14 mouse cellular contexts compared by ENCODE assay signal in genomic region chr1:72372512-72372911, GRCm38 (mm10).
DNase-seq lines count a peak whose midpoint lies in the region; ATAC-seq and TF ChIP-seq lines count a peak whose summit lies in the region.
"Had no signal": no experiment of that assay in that cellular context is flagged by ENCODE, and none has a peak within 500 bp of the region (broad histone marks: within the 10 kb centered on the region; RNA-seq: fewer than 3 reads in every experiment).

No protein-coding gene starts in this region.

- no peak overlapping the region for H3K4me3 ChIP-seq in forebrain, embryonic 14.5 days (ENCODE audit: low read depth, low read length)
- H3K4me3 ChIP-seq in forebrain, embryonic 10.5 days: no peak overlapping the region
- H3K4me3 ChIP-seq in hindbrain, embryonic 16.5 days (ENCODE audit: low read length): no peak overlapping the region
- H3K4me3 ChIP-seq in heart, adult 2 months: no peak overlapping the region
- H3K4me3 ChIP-seq: left cerebral cortex, adult 2 months; megakaryocyte, embryonic 14.5 days had no signal

- no peaks in the 10 kb centered on the region for H3K4me1 ChIP-seq in forebrain, embryonic 14.5 days (ENCODE audit: control insufficient read depth, insufficient read depth, low read length)
- peaks cover 10% of the 10 kb centered on the region; the same call in 1 of the 2 replicates for H3K4me1 ChIP-seq in forebrain, embryonic 10.5 days
- H3K4me1 ChIP-seq in hindbrain, embryonic 16.5 days (ENCODE audit: control insufficient read depth, insufficient read depth, low read depth, low read length): no peaks in the 10 kb centered on the region
- no peaks in the 10 kb centered on the region for H3K4me1 ChIP-seq in heart, adult 2 months (ENCODE audit: control insufficient read depth, insufficient read depth, low read length)

- peak; percentile 95 for ATAC-seq in forebrain, embryonic 14.5 days
- peak; percentile 90 for ATAC-seq in hindbrain, embryonic 16.5 days
- ATAC-seq: Patski had no signal

- intact Hi-C loops in left cerebral cortex, postnatal 25 days (cut with DNase I): no loop called here
- intact Hi-C loops in heart, adult 2 months (cut with DNase I): no loop called here

- DNase-seq in forebrain, embryonic 14.5 days (ENCODE audit: low spot score): peak; percentile 82
- no peak for DNase-seq in forebrain, embryonic 10.5 days (ENCODE audit: extremely low spot score, low spot score)
- peak; percentile 86 for DNase-seq in MN1 (ENCODE audit: low spot score)
- peak; percentile 27 to 65 for DNase-seq in left cerebral cortex, postnatal 25 days (ENCODE audit: low spot score in 2 of 2)
- DNase-seq in heart, adult 2 months: no peak
- no peak for DNase-seq in thymus, postnatal 14 days
- no peak for DNase-seq in gastrocnemius, postnatal 10 days
- DNase-seq: adrenal gland, postnatal 25 days; cerebellum, adult 9-11 months had no signal

- no peaks in the 10 kb centered on the region for H3K79me2 ChIP-seq in heart, adult 2 months (replicated peaks; ENCODE audit: control insufficient read depth, insufficient read depth, low read length)

- TF ChIP-seq POLR2A in heart, adult 2 months (IDR thresholded peaks at IDR 0.05; ENCODE audit: insufficient read depth, low read depth, low read length): no peak

- no peaks in the 10 kb centered on the region for H3K27me3 ChIP-seq in forebrain, embryonic 14.5 days (replicated peaks; ENCODE audit: control insufficient read depth, insufficient read depth, low read length)
- no peaks in the 10 kb centered on the region for H3K27me3 ChIP-seq in forebrain, embryonic 10.5 days (ENCODE audit: poor library complexity, severe bottlenecking)
- no peaks in the 10 kb centered on the region for H3K27me3 ChIP-seq in hindbrain, embryonic 16.5 days (replicated peaks; ENCODE audit: control insufficient read depth, insufficient read depth, low read length)
- no peaks in the 10 kb centered on the region for H3K27me3 ChIP-seq in heart, adult 2 months (ENCODE audit: control insufficient read depth, insufficient read depth, low read length)
- H3K27me3 ChIP-seq: megakaryocyte, embryonic 14.5 days; Patski had no signal

- TF ChIP-seq EP300 in heart, adult 2 months (IDR thresholded peaks at IDR 0.05; ENCODE audit: insufficient read depth, low read depth, low read length): no peak

- no peak overlapping the region for H3K9ac ChIP-seq in forebrain, embryonic 14.5 days (ENCODE audit: low read length)
- H3K9ac ChIP-seq in hindbrain, embryonic 16.5 days (ENCODE audit: low read depth, low read length): no peak overlapping the region
- no peak overlapping the region for H3K9ac ChIP-seq in heart, adult 2 months (ENCODE audit: low read depth, low read length)
- H3K9ac ChIP-seq: liver, embryonic 14.5 days had no signal

- 38% methylated on average over 1 of the region's 1 CpGs for WGBS in forebrain, embryonic 14.5 days
- 89% methylated on average over 1 of the region's 1 CpGs for WGBS in forebrain, embryonic 10.5 days
- WGBS in hindbrain, embryonic 16.5 days: 50% methylated on average over 1 of the region's 1 CpGs
- 83% methylated on average over 1 of the region's 1 CpGs for WGBS in heart, adult 2 months

- TF ChIP-seq CTCF in heart, adult 2 months (IDR thresholded peaks at IDR 0.05): no peak

- no peak overlapping the region for H3K4me2 ChIP-seq in forebrain, embryonic 14.5 days (ENCODE audit: low read length)
- H3K4me2 ChIP-seq in hindbrain, embryonic 16.5 days (ENCODE audit: low read length): no peak overlapping the region

- no peak overlapping the region for H3K27ac ChIP-seq in forebrain, embryonic 14.5 days (ENCODE audit: low read depth, low read length)
- H3K27ac ChIP-seq in forebrain, embryonic 10.5 days: no peak overlapping the region
- no peak overlapping the region for H3K27ac ChIP-seq in hindbrain, embryonic 16.5 days (ENCODE audit: low read depth, low read length)
- H3K27ac ChIP-seq in heart, adult 2 months: no peak overlapping the region
- H3K27ac ChIP-seq: left cerebral cortex, adult 2 months; liver, embryonic 14.5 days had no signal

- H3K36me3 ChIP-seq in forebrain, embryonic 14.5 days (ENCODE audit: control insufficient read depth, insufficient read depth, low read length): no peaks in the 10 kb centered on the region
- peaks cover 19% of the 10 kb centered on the region for H3K36me3 ChIP-seq in forebrain, embryonic 10.5 days (replicated peaks)
- H3K36me3 ChIP-seq in hindbrain, embryonic 16.5 days (ENCODE audit: control insufficient read depth, insufficient read depth, low read length): no peaks in the 10 kb centered on the region
- H3K36me3 ChIP-seq in heart, adult 2 months (ENCODE audit: control insufficient read depth, insufficient read depth, low read length): no peaks in the 10 kb centered on the region

- no peaks in the 10 kb centered on the region for H3K9me3 ChIP-seq in forebrain, embryonic 14.5 days (replicated peaks; ENCODE audit: control insufficient read depth, low read length)
- no peaks in the 10 kb centered on the region for H3K9me3 ChIP-seq in forebrain, embryonic 10.5 days
- no peaks in the 10 kb centered on the region for H3K9me3 ChIP-seq in hindbrain, embryonic 16.5 days (ENCODE audit: control insufficient read depth, low read length)

Comparison
In these comparisons a context has a peak if more than half of its experiments do, and no peak if none do; other contexts are left out.
1. DNase-seq: peak in forebrain, embryonic 14.5 days (single experiment), MN1 (single experiment) and left cerebral cortex, postnatal 25 days (2 of 2); none in forebrain, embryonic 10.5 days (single experiment), heart, adult 2 months (0 of 2), thymus, postnatal 14 days (single experiment) and gastrocnemius, postnatal 10 days (single experiment).